Mouse (Mus musculus) cerebellum, adult 2 months (tissue): Measurements from ENCODE around the gene Stat4. TPM values are rescaled to one million over a fixed set of nuclear protein-coding genes. Genes with fewer than 3 reads are reported as not detected.
A peak's percentile ranks its signal among the peaks of the same experiment; 100 is the strongest.

Experiments
- DNase-seq, 2 experiments: peaks; one replicate each; pipeline ENCODE4 v3.0.0; 2021
- H3K27ac ChIP-seq: fragments of 200-500 bp; 2 replicates; pipeline ENCODE4 v1.5.1; 2012; ENCODE audit warnings: low read length, control low read depth, inconsistent platforms; ENCODE audit not compliant: insufficient read depth
- H3K27me3 ChIP-seq: fragments of 200-500 bp; 2 replicates; pipeline ENCODE4 v1.6.1; 2012; ENCODE audit warnings: inconsistent platforms, mild to moderate bottlenecking, low read length, moderate library complexity; ENCODE audit not compliant: control insufficient read depth, insufficient read depth
- H3K4me1 ChIP-seq: fragments of 200-500 bp; 2 replicates; pipeline ENCODE4 v1.6.1; 2011; ENCODE audit warnings: low read length; ENCODE audit not compliant: control insufficient read depth, insufficient read depth
- H3K4me3 ChIP-seq: fragments of 200-500 bp; replicated peaks from 2 replicates; pipeline ENCODE3; 2011; ENCODE audit warnings: mild to moderate bottlenecking, low read depth, low read length, control low read depth; ENCODE audit not compliant: insufficient read depth
- CTCF ChIP-seq: fragments of 200-500 bp; IDR thresholded peaks from 2 replicates; pipeline ENCODE4 v1.5.1; 2011; ENCODE audit warnings: low read depth, mild to moderate bottlenecking, control low read depth, low read length, moderate library complexity, borderline replicate concordance; ENCODE audit not compliant: insufficient read depth
- POLR2A ChIP-seq: fragments of 200-500 bp; IDR thresholded peaks from 2 replicates; pipeline ENCODE4 v1.6.1; 2011; ENCODE audit warnings: low read length, control low read depth, borderline replicate concordance; ENCODE audit not compliant: insufficient read depth
- WGBS: fragments of 180-500 bp; shearing (Covaris S2); methylation state at CpG from one replicate; pipeline ENCODE4 v1.1.7; 2018; 5-methylcytosine and 5-hydroxymethylcytosine counted together
- polyA plus RNA-seq: library from polyadenylated mRNA; depleted of rRNA; stranded (reverse); fragments of >200 nt; gene quantifications from 2 replicates; pipeline ENCODE4 v1.2.3, GENCODE M21; 2012

The Stat4 gene
- polyA plus RNA-seq, 1 experiment = 0.03 TPM

DNA sequence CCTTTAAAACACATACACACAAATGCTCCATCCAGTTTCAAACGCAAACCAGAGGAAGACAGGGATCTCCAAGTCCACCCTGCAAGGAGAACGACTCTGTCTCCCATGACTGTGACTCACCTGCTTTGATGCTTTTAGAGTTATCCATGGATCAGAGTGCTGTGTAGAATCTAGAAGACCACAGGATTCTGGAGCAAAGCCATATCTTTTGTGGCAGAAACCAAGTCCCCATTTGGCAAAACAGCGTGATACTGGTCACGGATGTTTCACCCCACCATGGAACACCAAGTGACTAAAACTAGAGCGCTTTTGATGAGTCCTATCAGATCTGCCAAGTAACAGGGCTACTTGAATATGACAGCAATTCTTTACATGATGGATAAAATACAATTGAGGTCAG, 7.9 kb upstream of the Stat4 start:
- WGBS = 8% methylated on average over 5 of the region's 5 CpGs
- Histone ChIP-seq H3K4me3 (no peak overlapping the region), H3K4me1 (no peaks in the 10 kb centered on the region; the same call in 1 of the 2 replicates), H3K27me3 (no peaks in the 10 kb centered on the region), H3K27ac (no peak overlapping the region)
- peak; percentile 51 to 83 for DNase-seq
- no peak for TF ChIP-seq POLR2A
- TF ChIP-seq CTCF = no peak

DNA sequence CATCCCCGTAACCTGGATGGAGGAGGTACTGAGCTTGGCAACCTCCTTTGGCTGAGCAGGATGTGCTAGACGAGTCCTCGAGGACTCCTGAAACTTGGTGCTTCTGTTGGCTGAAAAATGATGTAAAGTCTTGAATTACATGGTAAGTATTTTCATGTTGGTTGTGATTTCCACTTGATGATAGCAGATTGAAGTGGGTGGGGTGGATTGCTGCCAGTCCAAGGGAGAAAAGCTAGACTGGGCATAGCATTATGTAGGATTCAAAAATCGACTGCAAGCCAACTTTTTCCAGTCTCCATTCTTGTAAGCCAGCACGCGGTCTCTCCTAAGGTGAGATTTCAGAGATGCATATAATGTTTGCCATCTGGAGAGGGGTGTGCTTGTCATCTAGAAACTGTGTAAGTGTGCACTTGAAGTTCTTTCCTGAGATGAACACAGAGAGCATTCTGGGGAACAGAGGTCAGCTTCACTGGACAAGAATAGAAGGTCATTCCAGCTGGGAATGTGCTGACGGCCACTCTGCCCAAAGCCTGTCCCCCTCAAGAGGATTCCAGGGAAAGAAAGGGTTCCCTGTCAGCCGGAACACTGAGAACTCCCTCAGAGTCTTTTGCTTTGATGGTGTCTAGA, 5.1 kb downstream of the Stat4 start:
- no peak for DNase-seq
- no peak overlapping the region for H3K27ac ChIP-seq
- TF ChIP-seq CTCF (no peak), POLR2A (no peak)
- H3K4me1 ChIP-seq = no peaks in the 10 kb centered on the region
- no peaks in the 10 kb centered on the region for H3K27me3 ChIP-seq
- no peak overlapping the region for H3K4me3 ChIP-seq
- WGBS = 71% methylated on average over 8 of the region's 8 CpGs

DNA sequence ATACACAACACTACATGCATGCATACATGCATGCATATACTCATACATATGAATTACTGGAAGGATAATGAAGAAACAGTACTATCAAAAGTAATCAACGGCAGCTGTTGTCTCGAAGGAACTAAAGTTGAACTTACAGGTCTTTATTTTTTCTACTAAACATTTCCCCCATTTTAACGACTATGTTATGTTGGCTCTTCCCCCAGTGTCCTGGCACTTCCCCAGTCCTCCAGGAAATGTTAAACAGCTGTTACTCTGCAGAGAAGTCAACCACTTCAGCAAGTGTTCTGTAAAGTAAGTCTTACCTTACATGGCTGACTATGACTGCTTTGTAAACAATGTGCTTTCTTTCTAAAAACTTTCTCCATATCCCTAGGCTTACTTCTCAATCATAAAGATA, 9.1 kb downstream of the Stat4 start:
- no peak for DNase-seq
- H3K27me3 ChIP-seq = no peaks in the 10 kb centered on the region
- H3K4me3 ChIP-seq = no peak overlapping the region
- no peak overlapping the region for H3K27ac ChIP-seq
- WGBS = 64% methylated on average over 3 of the region's 3 CpGs
- H3K4me1 ChIP-seq = no peaks in the 10 kb centered on the region
- no peak for TF ChIP-seq POLR2A
- no peak for TF ChIP-seq CTCF

DNA sequence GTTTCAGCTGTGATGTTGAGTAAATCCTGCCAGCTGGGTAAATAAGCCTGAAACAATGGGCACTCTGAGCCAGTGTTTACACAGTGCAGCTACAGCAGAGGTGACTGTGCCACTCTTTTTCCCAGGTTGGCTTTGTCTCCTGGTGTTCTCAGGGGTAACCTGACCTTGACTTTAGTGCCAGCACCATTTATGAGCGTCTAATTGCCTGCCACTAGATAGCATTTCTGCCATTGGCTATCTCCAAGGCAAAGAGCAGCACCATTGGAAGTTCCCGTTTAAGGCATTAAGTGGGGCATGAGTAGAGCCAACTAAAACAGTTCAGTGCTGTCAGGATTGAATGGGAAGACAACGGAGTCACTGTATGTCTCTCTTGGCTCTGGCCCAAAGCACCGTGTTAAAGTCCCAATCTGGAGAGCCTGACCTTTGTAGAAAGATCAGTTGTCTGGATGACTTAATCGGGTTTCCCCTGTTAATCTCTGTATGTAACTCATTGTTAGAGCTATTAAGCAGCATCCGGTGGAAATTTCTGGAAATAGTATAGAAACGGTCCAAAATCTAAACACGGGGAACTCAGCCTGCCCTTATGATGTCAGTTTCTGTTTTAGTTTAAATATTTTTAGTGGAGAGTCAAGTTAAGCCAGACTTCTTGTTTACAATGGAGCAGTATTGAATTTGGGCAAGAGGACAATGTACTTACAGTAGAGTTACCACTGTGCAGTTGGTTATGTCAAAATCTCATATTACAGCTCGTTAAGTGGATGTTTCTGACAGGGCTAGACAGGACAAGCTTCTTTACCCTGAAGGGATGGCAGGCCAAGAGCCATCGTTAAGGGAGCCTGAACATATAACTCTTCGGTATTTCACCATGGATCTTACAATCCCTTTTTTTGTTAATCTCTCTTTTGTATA, 10.1 kb downstream of the Stat4 start:
- Histone ChIP-seq H3K4me1 (no peaks in the 10 kb centered on the region), H3K4me3 (no peak overlapping the region), H3K27me3 (no peaks in the 10 kb centered on the region), H3K27ac (no peak overlapping the region)
- TF ChIP-seq POLR2A = no peak
- no peak for TF ChIP-seq CTCF
- DNase-seq = peak in 1 of 2 experiments; percentile 10
- 31% methylated on average over 11 of the region's 11 CpGs for WGBS

DNA sequence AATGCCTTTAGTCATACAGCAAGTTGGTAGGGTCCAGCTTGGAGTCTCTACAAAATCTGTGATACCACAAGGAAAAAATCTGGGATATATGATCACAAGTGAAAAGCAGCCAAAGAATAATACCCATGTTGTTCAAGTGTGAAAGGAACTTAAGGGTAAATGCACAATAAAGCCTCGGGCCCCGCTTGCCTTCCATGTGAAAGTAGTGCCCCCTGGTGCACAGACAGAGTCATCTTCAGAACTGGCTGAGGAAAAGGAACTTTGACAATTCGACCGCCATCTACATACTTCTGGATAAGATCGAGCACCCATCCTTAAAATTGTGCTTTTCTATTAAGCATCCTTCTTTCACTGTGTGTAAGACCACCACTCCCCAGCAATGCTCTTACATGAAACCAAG, 11.6 kb downstream of the Stat4 start:
- H3K4me1 ChIP-seq = no peaks in the 10 kb centered on the region
- WGBS = 46% methylated on average over 5 of the region's 5 CpGs
- peak; percentile 48; the same call in 1 of the 2 replicates for TF ChIP-seq CTCF
- no peak for TF ChIP-seq POLR2A
- DNase-seq = peak; percentile 20 to 21
- H3K27ac ChIP-seq = no peak overlapping the region
- no peaks in the 10 kb centered on the region for H3K27me3 ChIP-seq
- H3K4me3 ChIP-seq = no peak overlapping the region

DNA sequence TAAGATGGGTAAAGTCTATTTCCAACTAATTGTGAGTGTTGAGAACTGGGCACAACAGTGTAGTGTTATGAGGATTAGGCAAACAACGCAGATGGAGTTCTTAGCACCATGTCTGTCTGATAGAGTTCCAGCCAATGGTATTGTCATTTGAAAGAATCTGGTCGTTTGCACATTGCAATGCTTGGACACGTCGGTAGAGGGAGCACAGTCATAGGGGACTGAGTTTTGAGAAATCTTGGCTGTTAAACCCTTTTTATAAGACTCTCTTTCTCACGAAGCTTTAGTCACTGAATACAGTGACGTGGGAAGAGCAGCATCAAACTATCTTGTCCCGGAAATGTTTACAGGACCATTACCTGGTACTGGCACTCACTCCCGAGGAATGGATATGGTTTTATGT, 17.1 kb downstream of the Stat4 start:
- DNase-seq = peak; percentile 27 to 51
- TF ChIP-seq POLR2A (no peak), CTCF (peak; percentile 54; the same call in 1 of the 2 replicates)
- WGBS = 23% methylated on average over 8 of the region's 8 CpGs
- Histone ChIP-seq H3K27ac (no peak overlapping the region), H3K4me3 (no peak overlapping the region), H3K4me1 (no peaks in the 10 kb centered on the region), H3K27me3 (no peaks in the 10 kb centered on the region)

DNA sequence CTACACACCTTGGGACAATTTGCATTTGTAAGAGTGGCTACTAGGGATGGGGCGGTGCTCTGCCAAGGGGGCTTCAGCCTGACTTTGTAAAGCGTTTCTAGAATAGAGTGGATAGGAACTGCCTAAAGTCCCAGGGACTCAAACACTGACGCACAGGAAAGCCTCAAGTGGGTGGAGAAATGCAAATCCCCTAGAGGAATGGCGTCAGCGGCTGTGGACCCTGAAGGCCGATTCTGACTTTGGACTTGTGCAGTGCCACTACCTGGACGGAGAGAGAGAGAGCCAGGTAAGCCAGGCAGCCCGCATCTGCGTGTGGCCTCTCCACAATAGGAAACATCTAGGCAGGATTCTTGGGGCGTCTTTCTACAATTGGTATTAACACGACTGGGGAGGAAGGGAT, 21.5 kb downstream of the Stat4 start:
- Histone ChIP-seq H3K27me3 (no peaks in the 10 kb centered on the region; the same call in 1 of the 2 replicates), H3K27ac (no peak overlapping the region), H3K4me3 (no peak overlapping the region), H3K4me1 (no peaks in the 10 kb centered on the region)
- WGBS = 14% methylated on average over 11 of the region's 11 CpGs
- DNase-seq = no peak
- no peak for TF ChIP-seq POLR2A
- no peak for TF ChIP-seq CTCF
